Mouse (Mus musculus): Measurements from ENCODE around the gene Mrps9.

- TF ChIP-seq CTCF (IDR thresholded peaks at IDR 0.05; ENCODE audit: extremely low read depth, insufficient read depth, insufficient read length, insufficient replicate concordance) = no peak
- no peak for TF ChIP-seq POLR2A (IDR thresholded peaks at IDR 0.05; ENCODE audit: low read depth, low read length)
These were observed 15.0 kb downstream of the Mrps9 start for GRCm38 (mm10) chr1:42865986-42866385.
